Mouse (Mus musculus) midbrain, postnatal 0 days (tissue): ENCODE data around the gene Adamts18. TPM values are rescaled to one million over a fixed set of nuclear protein-coding genes. Genes with fewer than 3 reads are reported as not detected.
A peak's percentile ranks its signal among the peaks of the same experiment; 100 is the strongest.

ENCODE experiments used
- ATAC-seq: fragments of 200-750 bp; cut with Nextera tagmentation; 2 replicates; pipeline ENCODE4 v1.8.0; 2017; ENCODE audit warnings: moderate number of reproducible peaks, mild to moderate bottlenecking, moderate TSS enrichment, moderate library complexity; ENCODE audit not compliant: low FRiP score
- DNase-seq: peaks from one replicate; pipeline ENCODE4 v3.0.0-alpha.2; 2015; ENCODE audit warnings: low spot score
- H3K27ac ChIP-seq: fragments of 300-500 bp; sonication (generic); 2 replicates; pipeline ENCODE4 v1.5.1; 2014; ENCODE audit warnings: low read depth, mild to moderate bottlenecking, low read length, mixed read lengths
- H3K27me3 ChIP-seq: fragments of 300-500 bp; sonication (generic); 2 replicates; pipeline ENCODE4 v1.6.1; 2014; ENCODE audit warnings: low read length, control low read depth, mixed read lengths; ENCODE audit not compliant: insufficient read depth
- H3K36me3 ChIP-seq: fragments of 300-500 bp; sonication (generic); 2 replicates; pipeline ENCODE4 v1.6.1; 2014; ENCODE audit warnings: low read length, control low read depth, mixed read lengths; ENCODE audit not compliant: insufficient read depth
- H3K4me1 ChIP-seq: fragments of 300-500 bp; sonication (generic); 2 replicates; pipeline ENCODE4 v1.6.1; 2014; ENCODE audit warnings: mild to moderate bottlenecking, control low read depth, antibody characterized with exemption, low read length, mixed read lengths; ENCODE audit not compliant: insufficient read depth
- H3K4me2 ChIP-seq: fragments of 300-500 bp; sonication (generic); 2 replicates; pipeline ENCODE4 v1.6.1; 2014; ENCODE audit warnings: low read depth, mild to moderate bottlenecking, low read length, mixed read lengths; ENCODE audit not compliant: poor library complexity, severe bottlenecking
- H3K4me3 ChIP-seq: fragments of 300-500 bp; sonication (generic); 2 replicates; pipeline ENCODE4 v1.5.1; 2014; ENCODE audit warnings: low read depth, mild to moderate bottlenecking, low read length, moderate library complexity
- H3K9ac ChIP-seq: fragments of 300-500 bp; sonication (generic); replicated peaks from 2 replicates; pipeline ENCODE4 v1.6.1; 2014; ENCODE audit warnings: mild to moderate bottlenecking, low read length, moderate library complexity, mixed read lengths; ENCODE audit not compliant: poor library complexity, severe bottlenecking
- H3K9me3 ChIP-seq: fragments of 300-500 bp; sonication (generic); 2 replicates; pipeline ENCODE4 v1.6.1; 2016; ENCODE audit warnings: low read length, control low read depth
- CTCF ChIP-seq: IDR thresholded peaks from 2 replicates; pipeline ENCODE4 v1.5.1; 2016; ENCODE audit warnings: antibody characterized with exemption, mild to moderate bottlenecking
- WGBS: fragments of 180-500 bp; shearing (Covaris S2); extraction: QIAGEN DNeasy Blood & Tissue Kit; methylation state at CpG from one replicate; pipeline ENCODE4 v1.1.7; 2014; 5-methylcytosine and 5-hydroxymethylcytosine counted together
- polyA plus RNA-seq: library from polyadenylated mRNA; unstranded; fragments of >200 nt; fragmentation: Nextera tagmentation; extraction: Ambion mirVana; gene quantifications from 2 replicates; pipeline ENCODE4 v1.2.1, GENCODE M21; 2015
- total RNA-seq: library from RNA; depleted of rRNA; stranded (reverse); fragments of >200 nt; gene quantifications from 2 replicates; pipeline ENCODE4 v1.2.3, GENCODE M21; 2014

Adamts18 gene
- total and polyA plus RNA-seq, 2 experiments from 2014 or later = 3.2 to 4.9 TPM

GRCm38 (mm10) chr8:113669924-113670323 is 178.6 kb downstream of the Adamts18 start:
- 92% methylated on average over 10 of the region's 10 CpGs for WGBS
- no peaks in the 10 kb centered on the region for H3K27me3 ChIP-seq
- ATAC-seq = no peak

GRCm38 (mm10) chr8:113666714-113667432 is 181.7 kb downstream of the Adamts18 start:
- H3K4me1 ChIP-seq = no peaks in the 10 kb centered on the region
- TF ChIP-seq CTCF = no peak
- no peaks in the 10 kb centered on the region for H3K27me3 ChIP-seq
- WGBS = 72% methylated on average over 16 of the region's 16 CpGs
- no peaks in the 10 kb centered on the region for H3K9me3 ChIP-seq
- ATAC-seq (no peak), DNase-seq (no peak)
- no peak overlapping the region for H3K4me2 ChIP-seq
- H3K36me3 ChIP-seq = no peaks in the 10 kb centered on the region
- no peak overlapping the region for H3K4me3 ChIP-seq
- no peak overlapping the region for H3K9ac ChIP-seq
- no peak overlapping the region for H3K27ac ChIP-seq

More at GRCm38 (mm10) chr8:113669924-113670323, 178.6 kb downstream of the Adamts18 start:
- H3K9me3 ChIP-seq = no peaks in the 10 kb centered on the region
- no peak for DNase-seq
- no peaks in the 10 kb centered on the region for H3K36me3 ChIP-seq
- no peak overlapping the region for H3K4me2 ChIP-seq
- no peak overlapping the region for H3K9ac ChIP-seq
- H3K4me3 ChIP-seq = no peak overlapping the region
- no peaks in the 10 kb centered on the region for H3K4me1 ChIP-seq
- H3K27ac ChIP-seq = no peak overlapping the region
- peak; percentile 49 for TF ChIP-seq CTCF

- DNase-seq = peak; percentile 22
- no peaks in the 10 kb centered on the region for H3K9me3 ChIP-seq
Observed at GRCm38 (mm10) chr8:113665951-113666350, 182.6 kb downstream of the Adamts18 start.

GRCm38 (mm10) chr8:113665036-113665435 is 183.5 kb downstream of the Adamts18 start:
- H3K27ac ChIP-seq = no peak overlapping the region
- H3K4me1 ChIP-seq = no peaks in the 10 kb centered on the region
- H3K9me3 ChIP-seq = no peaks in the 10 kb centered on the region
- WGBS = 50% methylated on average over 4 of the region's 4 CpGs
- TF ChIP-seq CTCF = no peak
- no peaks in the 10 kb centered on the region for H3K36me3 ChIP-seq
- ATAC-seq = no peak
- no peaks in the 10 kb centered on the region for H3K27me3 ChIP-seq
- H3K4me3 ChIP-seq = no peak overlapping the region
- H3K4me2 ChIP-seq = no peak overlapping the region
- H3K9ac ChIP-seq = no peak overlapping the region
- DNase-seq = no peak

More at GRCm38 (mm10) chr8:113665951-113666350, 182.6 kb downstream of the Adamts18 start:
- 63% methylated on average over 8 of the region's 8 CpGs for WGBS
- Histone ChIP-seq H3K9ac (no peak overlapping the region), H3K27me3 (no peaks in the 10 kb centered on the region), H3K4me2 (no peak overlapping the region), H3K4me1 (no peaks in the 10 kb centered on the region), H3K36me3 (no peaks in the 10 kb centered on the region), H3K27ac (no peak overlapping the region), H3K4me3 (no peak overlapping the region)
- no peak for ATAC-seq
- TF ChIP-seq CTCF = no peak

- no peaks in the 10 kb centered on the region for H3K36me3 ChIP-seq
- DNase-seq (peak; percentile 95), ATAC-seq (peak; percentile 87)
- no peak overlapping the region for H3K27ac ChIP-seq
- WGBS = 8% methylated on average over 2 of the region's 2 CpGs
- peak; percentile 100 for TF ChIP-seq CTCF
- no peaks in the 10 kb centered on the region for H3K4me1 ChIP-seq
- H3K4me3 ChIP-seq = no peak overlapping the region
- no peaks in the 10 kb centered on the region for H3K27me3 ChIP-seq
- H3K9me3 ChIP-seq = no peaks in the 10 kb centered on the region
- H3K9ac ChIP-seq = no peak overlapping the region
- no peak overlapping the region for H3K4me2 ChIP-seq
Observed at GRCm38 (mm10) chr8:113664544-113664943, 184.0 kb downstream of the Adamts18 start.

- H3K9ac ChIP-seq = no peak overlapping the region
- ATAC-seq (no peak), DNase-seq (no peak)
- no peaks in the 10 kb centered on the region for H3K27me3 ChIP-seq
- H3K4me2 ChIP-seq = no peak overlapping the region
- 100% methylated on average over 1 of the region's 1 CpGs for WGBS
- H3K27ac ChIP-seq = no peak overlapping the region
- peak; percentile 7; the same call in 1 of the 2 replicates for TF ChIP-seq CTCF
- no peaks in the 10 kb centered on the region for H3K4me1 ChIP-seq
- H3K36me3 ChIP-seq = no peaks in the 10 kb centered on the region
- no peaks in the 10 kb centered on the region for H3K9me3 ChIP-seq
- H3K4me3 ChIP-seq = no peak overlapping the region
Observed at GRCm38 (mm10) chr8:113660128-113660527, 188.4 kb downstream of the Adamts18 start.
